ENCODE assay signal across 8 mouse cellular contexts in the genomic region with DNA sequence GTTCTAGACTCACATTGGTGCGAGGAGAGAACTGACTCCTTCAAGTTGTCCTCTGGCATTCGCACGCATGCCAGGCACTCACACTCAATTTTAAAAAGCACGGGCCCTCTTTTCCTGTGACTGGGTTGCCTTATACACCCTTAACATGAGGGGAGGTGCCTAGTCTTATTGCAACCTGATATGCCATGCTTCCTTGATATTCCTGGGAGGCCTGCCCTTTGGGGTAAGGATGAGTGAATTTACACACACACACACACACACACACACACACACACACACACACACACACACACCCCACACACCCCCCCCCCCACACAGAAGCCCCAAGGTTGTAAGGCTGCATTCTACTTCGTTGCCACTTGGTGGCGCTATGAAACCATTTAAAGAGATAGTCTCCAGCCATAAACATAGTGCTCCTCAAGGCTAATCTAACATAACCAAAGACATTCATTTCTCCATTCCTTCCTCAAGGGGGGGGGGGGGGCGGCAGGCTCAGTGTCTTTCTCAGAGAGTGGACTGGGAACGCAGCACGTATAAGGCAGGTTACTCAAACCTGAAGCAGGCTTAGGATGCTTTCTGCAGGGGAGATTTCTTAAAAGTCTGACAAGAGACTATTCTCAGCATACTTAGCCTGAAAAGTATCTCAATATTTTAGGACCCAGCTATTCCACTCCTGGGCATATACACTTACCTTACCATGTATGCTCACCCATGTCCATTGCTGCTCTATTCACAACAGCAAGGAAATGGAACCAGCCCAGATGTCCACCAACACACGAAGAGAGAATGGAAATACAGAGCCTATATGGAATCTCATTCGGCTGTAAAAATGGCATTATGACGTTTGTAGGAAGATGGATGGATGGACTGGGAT.
DNase-seq lines count a peak whose midpoint lies in the region; ATAC-seq and TF ChIP-seq lines count a peak whose summit lies in the region.

No protein-coding gene starts in this region.

- H3K9me3 ChIP-seq in hindbrain, embryonic 11.5 days (ENCODE audit: control insufficient read depth, low read length): no peaks in the 10 kb centered on the region
- H3K9me3 ChIP-seq in limb, embryonic 14.5 days (ENCODE audit: control insufficient read depth, low read length): no peaks in the 10 kb centered on the region

- CTCF ChIA-PET in Patski (lab: Charles Lee): interaction anchor here (1.0 to 1.7 kb wide), 2 partner anchors 229 to 233 kb away, joined by 3 to 4 read pairs; no protein-coding TSS in a partner anchor

- POLR2A ChIA-PET in Patski (lab: Charles Lee): no interaction called here

- DNase-seq in left cerebral cortex, postnatal 4 days: peak; percentile 35
- DNase-seq in left cerebral cortex, postnatal 10 days (ENCODE audit: extremely low spot score in 1 of 2, low spot score in 2 of 2): no peak
- DNase-seq in Patski (ENCODE audit: low read depth, low spot score): no peak
- peak; percentile 61 for DNase-seq in embryo, embryonic 9.5 days (ENCODE audit: extremely low spot score)
- peak; percentile 73 for DNase-seq in hindbrain, embryonic 11.5 days (ENCODE audit: low spot score)
- DNase-seq in limb, embryonic 14.5 days (ENCODE audit: low spot score): peak; percentile 46
- DNase-seq in naive thymus-derived CD4-positive, alpha-beta T cell, adult 2 months (ENCODE audit: low read depth): peak; percentile 77
- no peak for DNase-seq in ovary, postnatal 10 days (ENCODE audit: low spot score)

- no peaks in the 10 kb centered on the region for H3K36me3 ChIP-seq in hindbrain, embryonic 11.5 days (ENCODE audit: control insufficient read depth, insufficient read depth, low read length)
- 0 out of 2 replicates have a peak, but pooled peaks cover 3% of the 10 kb centered on the region for H3K36me3 ChIP-seq in limb, embryonic 14.5 days (ENCODE audit: control insufficient read depth, insufficient read depth, low read length)

- no peak overlapping the region for H3K4me3 ChIP-seq in hindbrain, embryonic 11.5 days (ENCODE audit: low read depth, low read length)
- no peak overlapping the region for H3K4me3 ChIP-seq in limb, embryonic 14.5 days (replicated peaks; ENCODE audit: low read length)

- no peaks in the 10 kb centered on the region for H3K4me1 ChIP-seq in hindbrain, embryonic 11.5 days (replicated peaks; ENCODE audit: control insufficient read depth, insufficient read depth, low read length)
- H3K4me1 ChIP-seq in limb, embryonic 14.5 days (ENCODE audit: control insufficient read depth, insufficient read depth, low read length): no peaks in the 10 kb centered on the region

- no peak for ATAC-seq in Patski
- peak; percentile 80 for ATAC-seq in hindbrain, embryonic 11.5 days (ENCODE audit: low FRiP score)
- peak; percentile 79 for ATAC-seq in limb, embryonic 14.5 days (ENCODE audit: low FRiP score, low read depth)

- H3K4me2 ChIP-seq in hindbrain, embryonic 11.5 days (replicated peaks; ENCODE audit: low read depth, low read length): no peak overlapping the region
- no peak overlapping the region for H3K4me2 ChIP-seq in limb, embryonic 14.5 days (replicated peaks; ENCODE audit: low read depth, low read length, severe bottlenecking)

- peak; percentile 22 for TF ChIP-seq CTCF in Patski (IDR thresholded peaks at IDR 0.05)

- intact Hi-C loops in left cerebral cortex, postnatal 4 days (cut with DNase I): loop anchor here (2.0 kb wide), 1 partner anchor 198 kb away; a partner anchor contains a TSS
- intact Hi-C loops in left cerebral cortex, postnatal 10 days (cut with DNase I): loop anchor here (10.0 kb wide), 1 partner anchor 346 kb away; no protein-coding TSS in a partner anchor

- no peaks in the 10 kb centered on the region for H3K27me3 ChIP-seq in Patski
- no peaks in the 10 kb centered on the region for H3K27me3 ChIP-seq in hindbrain, embryonic 11.5 days (ENCODE audit: control insufficient read depth, insufficient read depth, low read length)
- no peaks in the 10 kb centered on the region for H3K27me3 ChIP-seq in limb, embryonic 14.5 days (ENCODE audit: control insufficient read depth, insufficient read depth, low read length)

- TF ChIP-seq POLR2A in limb, embryonic 14.5 days (IDR thresholded peaks at IDR 0.05; ENCODE audit: borderline replicate concordance, extremely low read depth, insufficient read depth, insufficient read length): no peak

- WGBS in hindbrain, embryonic 11.5 days: 43% methylated on average over 12 of the region's 12 CpGs
- 45% methylated on average over 12 of the region's 12 CpGs for WGBS in limb, embryonic 14.5 days

- H3K27ac ChIP-seq in hindbrain, embryonic 11.5 days (ENCODE audit: low read depth, low read length): no peak overlapping the region
- H3K27ac ChIP-seq in limb, embryonic 14.5 days (replicated peaks; ENCODE audit: low read depth, low read length): no peak overlapping the region

- in situ Hi-C loops in Patski (cut with MboI; ENCODE audit: low pct_unique_long_range_greater_than_20kb): loop anchor here (5.0 kb wide), 2 partner anchors 234 to 349 kb away; no protein-coding TSS in a partner anchor

- H3K9ac ChIP-seq in hindbrain, embryonic 11.5 days (ENCODE audit: low read depth, low read length): no peak overlapping the region
- H3K9ac ChIP-seq in limb, embryonic 14.5 days (ENCODE audit: low read depth, low read length, severe bottlenecking): no peak overlapping the region

Comparison
In these comparisons a context has a peak if more than half of its experiments do, and no peak if none do; other contexts are left out.
1. DNase-seq: peak in left cerebral cortex, postnatal 4 days (single experiment), embryo, embryonic 9.5 days (single experiment), hindbrain, embryonic 11.5 days (single experiment), limb, embryonic 14.5 days (single experiment) and naive thymus-derived CD4-positive, alpha-beta T cell, adult 2 months (single experiment); none in left cerebral cortex, postnatal 10 days (0 of 2), Patski (single experiment) and ovary, postnatal 10 days (single experiment).